Mouse (Mus musculus) ZHBTc4 (cell line): ENCODE data around the gene Sycp1.
A peak's percentile ranks its signal among the peaks of the same experiment; 100 is the strongest.

ENCODE experiments used
- DNase-seq: peaks from one replicate; pipeline ENCODE4 v3.0.0-alpha.2; 2011; ENCODE audit warnings: low read depth, low spot score

Sycp1 gene

DNA sequence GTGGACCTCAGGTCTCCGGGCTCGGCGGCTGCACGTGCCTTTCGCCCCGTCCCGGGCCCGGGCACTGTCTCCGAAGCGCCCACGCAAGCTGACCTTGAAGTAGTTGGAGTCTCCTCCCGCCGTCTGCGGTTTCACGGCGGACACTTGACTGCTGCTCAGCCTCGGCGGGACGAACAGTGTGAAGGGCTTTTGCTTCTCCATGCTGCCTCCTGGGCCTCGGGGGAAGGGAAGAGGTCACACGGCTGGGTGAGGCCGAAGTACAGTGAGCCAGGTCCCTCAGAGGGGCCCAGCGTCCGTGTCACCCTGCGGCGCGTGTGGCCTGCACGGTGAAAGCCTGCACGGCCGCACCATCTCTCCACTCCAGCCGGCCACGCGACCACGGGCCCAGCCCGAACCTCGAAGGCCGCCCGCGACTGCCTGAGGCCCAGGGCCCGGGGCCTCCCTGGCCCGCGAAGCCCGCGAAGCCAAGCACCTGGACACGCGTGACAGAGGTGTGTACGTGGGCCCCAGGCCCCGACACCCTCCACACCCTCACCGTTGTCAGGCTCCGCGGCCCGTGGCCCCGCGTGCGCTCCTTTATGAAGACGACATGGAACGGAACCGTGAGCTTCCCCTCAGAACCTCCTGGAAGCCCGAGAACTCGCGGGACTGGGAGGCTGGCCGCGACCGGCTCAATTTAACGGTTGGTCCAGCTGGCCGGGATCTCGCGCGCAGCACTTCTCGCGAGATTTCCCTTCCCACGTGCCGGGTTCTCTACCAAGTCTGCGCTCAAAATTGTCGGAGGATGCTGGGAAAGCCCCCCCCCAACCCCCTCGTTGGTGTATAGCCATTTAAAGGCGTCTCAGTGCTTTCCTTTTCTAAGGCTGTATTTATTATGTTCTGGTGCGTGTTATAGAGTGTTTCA lies at the start of gene Sycp1:
Gene Sycp1 (minus strand): TSS at position 650 of the 904 bp plus-strand sequence.
- peak; percentile 75 for DNase-seq

DNA sequence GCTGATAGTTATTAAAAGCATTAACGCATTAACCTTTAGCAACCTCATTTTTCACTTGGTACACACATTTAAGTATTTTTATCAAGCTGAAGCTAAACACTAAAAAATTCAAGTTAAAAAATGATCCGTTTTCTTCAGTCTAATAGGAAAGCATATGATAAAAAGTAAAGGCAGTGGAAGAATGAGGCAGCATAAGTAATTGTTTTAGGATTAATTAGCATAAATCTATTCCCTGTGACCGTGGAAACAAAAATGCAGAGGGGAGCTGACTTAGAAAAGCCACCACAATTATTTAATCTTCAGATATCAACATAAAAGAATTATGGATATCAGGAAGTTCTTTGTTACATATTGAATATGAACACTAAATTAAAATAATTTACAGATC lies 44.4 kb upstream of the Sycp1 start:
- DNase-seq = no peak

DNA sequence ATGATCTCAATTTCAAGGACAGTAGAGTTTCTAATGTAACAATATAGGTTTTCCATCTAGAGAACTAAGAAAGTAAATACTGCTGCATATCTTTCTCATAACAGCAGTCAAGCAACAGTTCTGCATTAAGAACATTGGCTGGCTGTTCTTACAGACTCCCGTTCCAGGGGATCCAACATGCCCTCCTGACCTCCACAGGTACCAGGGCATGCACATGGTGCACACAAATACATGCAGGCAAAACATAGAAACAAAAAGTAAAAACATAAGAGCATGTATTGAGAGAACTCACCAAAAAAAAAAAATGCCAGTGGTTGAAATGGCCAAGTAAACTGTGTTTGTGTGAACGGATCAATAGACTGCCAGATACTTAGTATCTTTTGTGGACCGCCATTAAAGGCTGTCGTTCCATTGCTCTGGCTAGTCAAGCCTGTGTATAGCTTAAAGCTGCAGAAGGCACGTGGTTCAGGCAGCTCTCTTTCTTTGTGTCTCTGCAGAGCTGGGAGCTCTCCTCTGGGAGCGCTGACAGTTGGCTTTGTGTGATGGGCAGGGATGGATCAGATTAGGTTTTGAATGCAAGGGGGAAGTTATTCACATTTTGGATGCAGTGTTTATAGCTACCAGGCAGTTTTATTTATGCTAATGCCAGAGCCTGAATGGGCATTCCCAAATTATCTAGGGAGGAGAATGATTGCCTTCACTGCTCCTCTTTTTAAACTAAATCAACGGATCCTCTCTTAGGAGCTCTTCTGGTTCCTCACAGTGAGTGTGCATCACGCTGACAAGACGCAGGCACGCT lies 43.8 kb upstream of the Sycp1 start:
- DNase-seq = peak; percentile 51

DNA sequence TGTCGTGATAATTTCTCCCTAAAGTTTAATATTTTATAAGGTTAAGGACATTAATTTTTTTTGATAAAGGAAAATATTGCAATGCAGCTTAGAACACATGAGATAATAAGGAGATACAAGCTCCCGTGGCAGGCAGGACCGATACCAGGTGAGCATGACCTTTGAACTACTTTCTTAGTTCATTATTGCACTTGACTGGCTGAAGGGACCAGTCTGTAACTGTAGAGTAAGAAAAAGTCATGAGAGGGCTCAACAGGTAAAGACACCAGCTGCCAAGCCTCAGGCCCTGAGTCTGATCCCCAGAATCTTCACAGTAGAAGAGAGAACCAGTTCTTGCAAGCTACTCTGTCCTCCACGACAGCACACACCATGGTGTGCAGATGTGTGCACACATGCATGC lies 41.0 kb upstream of the Sycp1 start:
- no peak for DNase-seq

DNA sequence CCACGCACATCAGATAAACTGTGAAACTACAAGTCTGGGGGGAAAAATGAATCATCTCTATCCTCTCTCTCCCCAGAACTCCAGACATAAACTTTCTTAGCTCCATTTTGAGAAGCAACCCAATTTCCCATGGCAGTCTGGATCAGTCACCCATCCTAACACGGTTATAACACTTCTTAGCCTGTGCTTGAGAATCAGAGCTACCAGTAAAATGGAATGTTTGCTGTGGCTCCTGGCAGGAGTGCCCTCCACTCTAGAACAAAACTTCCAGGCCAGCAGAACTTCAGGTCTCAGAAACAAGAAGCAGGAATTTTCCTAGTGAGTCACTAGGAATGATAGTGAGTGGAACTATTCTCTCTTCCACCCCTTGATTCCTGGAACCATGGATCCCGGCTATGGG lies 34.6 kb upstream of the Sycp1 start:
- no peak for DNase-seq

DNA sequence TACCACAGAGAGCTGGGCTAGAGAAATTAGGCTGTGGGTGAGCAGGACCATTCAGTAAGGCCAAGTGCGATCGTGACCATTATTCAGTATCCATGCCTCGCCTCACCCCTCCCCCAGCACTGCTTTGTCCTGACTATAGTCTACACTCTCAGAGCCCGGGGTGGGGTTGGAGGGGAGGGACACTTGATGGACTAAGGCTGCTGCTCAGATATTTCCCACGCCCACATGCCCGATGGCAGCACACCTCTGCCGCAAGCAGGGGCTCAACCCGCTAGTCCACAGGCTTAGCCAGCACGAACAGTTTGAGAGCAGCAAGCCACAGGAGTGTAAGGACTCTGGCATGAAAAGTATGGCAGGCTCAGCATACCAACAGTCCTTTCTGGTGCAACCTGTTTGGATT lies 34.2 kb upstream of the Sycp1 start:
- DNase-seq = peak; percentile 9

DNA sequence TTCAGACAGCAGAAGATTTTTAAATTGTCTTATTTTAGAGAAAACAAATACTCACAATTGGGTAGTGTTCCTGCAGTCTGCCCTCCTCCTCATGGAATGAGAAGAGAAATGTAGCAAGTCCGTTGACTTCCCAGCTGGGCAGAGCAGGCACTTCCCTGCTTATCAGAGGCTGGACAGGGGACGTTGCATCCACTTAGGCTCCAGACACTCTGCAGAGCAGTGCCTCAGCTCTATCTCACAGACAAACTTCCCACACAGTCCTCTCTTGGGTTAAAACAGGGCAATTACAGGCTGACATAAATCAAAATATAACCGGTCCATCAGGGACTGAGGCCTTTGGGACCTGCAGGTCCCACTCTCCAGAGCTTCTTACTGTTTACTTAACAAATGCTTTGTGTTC lies 28.1 kb upstream of the Sycp1 start, which contains the start of gene Nr1h5:
Gene Nr1h5 (minus strand): TSS at position 101 of the 400 bp plus-strand sequence.
- no peak for DNase-seq

DNA sequence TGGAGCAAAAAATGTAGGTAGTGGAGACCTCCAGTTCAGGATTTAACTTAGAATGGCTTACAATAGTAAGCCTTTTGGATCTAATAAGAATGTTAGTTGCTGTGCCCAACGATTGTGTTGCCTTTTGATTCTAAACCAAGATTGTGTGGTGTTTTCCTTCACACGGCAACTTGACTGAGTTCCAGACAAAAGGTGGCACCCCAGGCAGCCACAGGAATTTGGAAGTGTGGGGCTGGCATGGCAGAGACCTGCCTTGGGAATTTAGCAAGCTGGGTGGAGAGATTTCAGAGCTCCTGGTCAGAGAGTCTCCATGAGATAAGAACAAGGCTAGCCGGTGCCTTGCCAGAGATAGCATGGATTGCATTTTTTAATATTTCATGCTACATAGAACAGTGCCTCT lies 19.7 kb upstream of the Sycp1 start:
- no peak for DNase-seq

DNA sequence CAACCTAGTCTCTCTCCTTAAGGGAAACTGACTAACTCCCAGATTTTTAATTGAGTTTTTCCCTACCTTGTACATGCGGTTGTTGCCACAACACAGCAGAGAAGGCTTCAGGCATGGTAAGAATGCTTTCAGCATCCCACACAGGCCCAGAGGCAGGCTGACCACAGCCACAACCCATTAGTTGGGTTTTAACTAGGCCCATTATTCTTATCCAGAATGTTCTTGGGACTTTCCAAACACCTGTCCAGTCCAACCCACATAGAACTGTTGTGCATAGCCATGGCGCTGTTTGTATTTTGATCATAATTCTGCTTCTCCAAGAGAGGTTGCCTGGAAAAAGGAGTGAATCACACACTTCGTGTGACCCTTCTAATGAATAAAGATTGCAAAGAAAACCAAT lies 19.2 kb upstream of the Sycp1 start:
- DNase-seq = no peak

DNA sequence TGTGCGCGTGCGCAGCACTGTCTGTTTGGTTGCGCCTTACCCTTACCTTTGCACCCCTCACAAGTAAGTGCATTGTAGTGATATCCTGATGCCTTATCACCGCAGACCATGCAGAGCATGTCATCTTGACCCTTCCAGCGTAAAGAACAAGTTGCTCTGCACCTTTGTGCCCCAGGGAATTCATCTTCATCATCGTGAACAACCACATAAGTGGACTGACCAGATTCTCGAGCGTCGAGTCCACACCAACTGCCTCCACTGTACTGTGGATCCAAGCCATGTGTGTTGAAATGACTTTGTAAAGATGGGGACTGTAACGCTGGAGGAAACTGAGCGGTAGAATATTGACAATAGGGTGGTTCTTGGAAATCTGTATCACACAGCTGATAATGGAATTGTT lies 18.6 kb upstream of the Sycp1 start:
- DNase-seq = no peak

DNA sequence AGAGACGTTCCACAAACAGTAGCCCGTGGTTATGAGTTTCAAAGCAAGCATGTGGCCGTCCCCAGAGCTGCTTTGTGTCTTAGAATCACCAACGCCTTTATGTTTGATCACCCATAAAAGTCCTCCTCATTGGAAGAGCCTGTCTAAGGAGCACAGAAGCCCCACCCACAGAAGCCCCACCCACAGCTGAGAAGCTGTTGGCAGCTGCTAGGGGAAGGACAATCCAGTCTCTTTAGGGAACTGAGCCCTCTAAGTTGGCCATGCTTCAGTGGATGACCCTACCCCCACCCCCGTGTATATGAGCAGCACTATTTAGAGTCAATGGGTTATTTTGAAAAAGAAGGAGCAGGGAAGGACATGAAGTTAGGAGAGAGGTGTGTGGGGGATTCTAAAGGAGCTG lies 11.0 kb upstream of the Sycp1 start:
- peak; percentile 38 for DNase-seq

DNA sequence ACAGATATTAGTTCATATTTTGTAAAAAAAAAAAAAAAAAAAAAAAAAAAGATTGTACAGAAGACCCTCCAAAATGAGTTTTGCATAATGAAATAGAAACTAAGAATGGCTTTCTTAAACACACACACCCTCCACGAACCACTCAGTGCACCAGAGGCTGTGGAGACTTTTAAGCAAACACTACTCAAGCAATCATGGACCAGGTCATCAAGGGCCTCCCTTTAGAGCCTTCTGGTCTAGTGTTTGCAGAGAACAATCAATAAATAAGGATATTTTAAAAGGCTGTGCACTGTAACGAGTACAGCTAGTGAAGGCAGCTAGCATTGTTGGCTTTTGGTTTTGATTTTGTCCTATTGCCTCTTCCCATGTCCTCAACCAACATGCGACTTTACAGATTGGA lies 10.4 kb upstream of the Sycp1 start:
- DNase-seq = no peak

DNA sequence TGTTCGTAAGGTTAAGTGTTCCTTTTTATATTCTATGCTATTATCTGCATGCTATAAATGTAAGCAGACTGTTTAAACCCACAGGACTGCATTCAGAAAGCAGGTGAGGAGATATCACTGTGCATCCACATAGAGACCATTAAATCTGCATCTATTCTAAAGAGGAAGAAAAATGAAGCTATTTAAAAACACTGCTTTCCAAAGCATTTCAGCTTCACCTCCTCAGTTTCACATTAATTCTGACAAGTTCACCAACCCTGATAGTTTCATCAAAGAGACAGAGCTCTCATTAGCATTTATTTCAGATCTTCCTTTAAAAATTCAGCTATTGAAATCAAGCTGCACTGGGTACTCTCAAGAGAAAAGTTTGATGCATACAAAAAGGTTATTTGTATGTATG lies 2.2 kb upstream of the Sycp1 start:
- no peak for DNase-seq

DNA sequence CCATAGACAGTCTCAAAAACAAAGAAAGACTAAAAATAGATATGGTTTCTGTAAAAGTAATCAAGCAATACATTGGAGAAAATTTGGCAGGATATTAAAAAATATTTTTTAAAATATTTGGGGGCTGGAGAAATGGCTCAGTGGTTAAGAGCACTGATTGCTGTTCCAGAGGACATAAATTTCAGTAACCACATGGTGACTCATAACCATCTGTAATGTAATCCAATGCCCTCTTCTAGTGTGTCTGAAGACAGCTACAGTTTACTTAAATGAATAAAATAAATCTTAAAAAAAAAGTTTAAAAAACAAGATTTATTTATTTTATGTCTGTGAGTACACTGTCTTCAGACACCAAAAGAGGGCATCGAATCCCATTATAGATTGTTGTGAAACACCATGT lies 36.8 kb downstream of the Sycp1 start:
- no peak for DNase-seq

DNA sequence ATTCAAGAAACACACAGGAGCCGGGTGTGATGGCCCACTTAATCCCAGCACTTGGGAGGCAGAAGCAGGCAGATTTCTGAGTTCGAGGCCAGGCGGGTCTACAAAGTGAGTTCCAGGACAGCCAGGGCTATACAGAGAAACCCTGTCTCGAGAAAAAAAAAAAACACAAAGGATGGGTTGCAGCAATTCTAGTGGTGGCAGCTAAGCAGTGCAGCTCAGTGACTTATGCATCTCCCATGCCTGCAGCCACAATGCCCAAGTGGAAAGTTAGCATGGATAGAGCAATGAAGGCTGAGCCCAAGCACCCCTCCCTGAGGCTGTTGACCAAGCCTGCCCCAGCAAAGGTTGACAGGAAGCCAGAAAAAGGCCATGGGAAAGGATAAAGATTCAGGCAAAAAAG lies 55.4 kb downstream of the Sycp1 start:
- peak; percentile 5 for DNase-seq

DNA sequence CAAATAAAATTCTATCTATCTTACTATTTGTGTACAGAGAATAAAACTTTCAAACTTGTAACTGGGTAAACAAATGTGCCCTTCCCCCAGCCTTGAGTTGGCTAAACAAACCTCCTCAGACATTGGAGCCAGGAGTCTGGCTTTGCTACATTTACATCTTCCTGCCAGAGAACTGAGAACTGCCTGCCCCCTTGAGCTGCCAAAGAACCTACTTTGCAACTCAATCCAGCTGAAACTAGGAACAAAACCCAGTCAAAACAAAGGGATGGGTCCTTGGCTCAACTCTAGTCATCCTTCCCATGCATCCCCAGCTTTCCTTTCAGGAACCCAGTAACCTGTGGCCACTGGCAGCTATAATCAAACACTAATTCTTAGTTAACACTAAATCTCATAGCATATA lies 87.2 kb downstream of the Sycp1 start:
- DNase-seq = peak; percentile 78

DNA sequence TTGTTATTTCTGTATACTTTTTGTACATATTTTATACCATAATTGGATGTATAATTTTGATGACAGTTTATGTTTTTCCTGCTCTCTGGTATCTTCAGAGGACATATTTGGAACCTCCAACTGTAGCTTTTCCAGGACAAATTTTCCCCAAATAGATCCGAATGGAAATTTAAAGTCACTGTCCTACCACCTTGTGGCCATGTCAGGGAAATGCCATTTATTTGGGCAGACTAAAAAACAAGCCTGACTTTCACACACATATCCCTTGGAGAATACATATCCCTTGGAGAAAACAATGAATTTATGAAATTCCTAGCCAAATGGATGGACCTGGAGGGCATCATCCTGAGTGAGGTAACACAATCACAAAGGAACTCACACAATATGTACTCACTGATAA lies 93.5 kb downstream of the Sycp1 start:
- DNase-seq = peak; percentile 6

DNA sequence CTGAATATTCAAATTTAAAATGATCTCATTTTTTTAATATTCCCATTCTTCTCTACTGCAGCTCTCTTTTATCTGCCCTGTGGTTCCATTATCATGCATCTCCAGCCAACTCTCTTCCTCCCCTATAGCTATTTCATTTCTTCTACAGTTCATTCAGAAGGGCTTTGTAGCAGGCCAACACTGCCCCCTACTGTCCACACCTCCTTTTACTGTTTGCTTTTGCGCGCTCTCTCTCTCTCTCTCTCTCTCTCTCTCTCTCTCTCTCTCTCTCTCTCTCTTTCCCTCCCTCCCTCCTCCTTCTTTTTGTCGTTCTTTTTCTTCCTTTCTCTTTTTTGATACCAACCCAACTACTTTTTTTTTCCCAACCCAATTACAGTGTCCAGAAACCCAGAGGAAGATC lies 132.0 kb downstream of the Sycp1 start:
- peak; percentile 67 for DNase-seq

DNA sequence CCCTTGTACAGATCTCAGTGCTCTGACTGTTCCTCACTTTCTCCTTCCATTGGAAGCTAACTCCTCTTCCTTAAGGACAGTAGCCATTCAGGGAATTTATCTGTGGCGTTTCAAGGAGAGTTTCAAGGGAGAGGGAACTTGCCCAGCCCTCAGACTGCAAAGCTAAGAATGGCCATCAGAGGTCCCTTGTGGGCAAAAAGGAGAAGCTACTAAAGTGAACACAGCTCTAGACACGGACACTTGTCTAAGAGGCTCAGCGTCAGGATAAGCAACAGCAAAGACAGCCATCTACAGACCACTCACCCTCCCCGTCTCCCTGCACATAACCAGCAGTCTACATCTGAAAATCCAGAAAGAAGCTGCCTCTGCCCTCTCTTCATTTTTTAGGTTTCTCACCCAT lies 148.5 kb downstream of the Sycp1 start:
- peak; percentile 13 for DNase-seq

DNA sequence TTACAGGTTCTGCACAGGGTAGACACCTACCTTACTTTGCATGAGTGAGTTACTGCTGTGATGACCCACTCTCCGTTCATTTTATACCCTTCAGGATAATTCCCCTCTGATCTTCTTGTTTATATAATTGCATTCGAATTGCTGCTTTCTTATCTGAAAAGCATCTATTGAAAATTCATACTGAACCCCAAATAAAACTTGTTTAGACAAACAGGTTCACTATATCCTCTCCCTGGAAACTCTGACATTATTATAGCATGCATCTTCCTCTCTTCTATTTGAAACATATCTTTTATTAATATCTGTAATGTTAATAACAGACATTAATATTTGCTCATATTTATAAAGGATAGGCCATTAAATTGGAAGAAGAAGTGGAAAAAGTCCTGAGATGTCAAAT lies 153.3 kb downstream of the Sycp1 start, which contains the start of gene Tshb:
Gene Tshb (minus strand): TSS at position 101 of the 400 bp plus-strand sequence.
- DNase-seq = no peak

DNA sequence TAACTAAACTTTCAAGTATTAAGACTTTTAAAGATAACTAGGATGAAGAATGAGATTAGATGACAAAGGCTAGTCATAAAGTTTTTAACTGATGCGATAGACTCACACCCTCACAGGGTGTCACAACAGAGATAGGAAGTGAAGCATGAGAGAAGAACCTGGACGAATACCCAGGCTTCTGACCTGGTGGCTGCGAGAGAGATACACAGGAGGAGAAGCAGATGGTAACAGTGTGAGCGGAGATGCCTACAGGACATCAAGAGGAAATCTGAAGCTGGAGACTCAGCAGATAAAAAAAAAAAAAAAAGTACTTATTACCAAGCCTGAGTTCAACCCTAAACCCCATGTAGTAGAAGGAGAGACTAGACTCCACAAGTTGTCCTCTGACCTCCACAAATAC lies 162.9 kb downstream of the Sycp1 start:
- DNase-seq = no peak
